Mouse (Mus musculus): ENCODE measurements around the gene Gm5148.

GRCm38 (mm10) chr3:37769268-37769756, 45.0 kb upstream of the Gm5148 start:
- TF ChIP-seq CTCF (IDR thresholded peaks at IDR 0.05; ENCODE audit: control insufficient read depth, insufficient read depth, insufficient read length), result no peak
- TF ChIP-seq CEBPB (IDR thresholded peaks at IDR 0.05; ENCODE audit: low read depth), result no peak
- TF ChIP-seq MAX (IDR thresholded peaks at IDR 0.05), result no peak
- no peak for TF ChIP-seq MYOD1 (IDR thresholded peaks at IDR 0.05; ENCODE audit: control insufficient read depth, insufficient read length, low read depth)
- no peak for TF ChIP-seq USF1 (IDR thresholded peaks at IDR 0.05; ENCODE audit: low read depth)
- no peak for TF ChIP-seq MYOG (IDR thresholded peaks at IDR 0.05; ENCODE audit: control insufficient read depth, extremely low read depth, insufficient read length)
- no peak for TF ChIP-seq FOSL1 (IDR thresholded peaks at IDR 0.05; ENCODE audit: insufficient read depth, low read length, poor library complexity, severe bottlenecking)

All from C2C12 (cell line).